Mouse (Mus musculus) small intestine, adult 2 months (tissue): Measurements from ENCODE around the gene Mfap5. TPM values are rescaled to one million over a fixed set of nuclear protein-coding genes. Genes with fewer than 3 reads are reported as not detected.
"Not testable (repeated sequence)": the region's sequence is repeated elsewhere in the genome, so short reads cannot be mapped to it uniquely, and the experiment has no call there.

Experiments
- H3K27ac ChIP-seq: fragments of 200-500 bp; 2 replicates; pipeline ENCODE4 v1.5.1; 2012; ENCODE audit warnings: low read depth, low read length, control low read depth, inconsistent platforms; ENCODE audit not compliant: insufficient read depth
- H3K27me3 ChIP-seq: fragments of 200-500 bp; 2 replicates; pipeline ENCODE4 v1.6.1; 2012; ENCODE audit warnings: mild to moderate bottlenecking, moderate library complexity, low read length, inconsistent platforms; ENCODE audit not compliant: control insufficient read depth, insufficient read depth
- H3K36me3 ChIP-seq: fragments of 200-500 bp; 2 replicates; pipeline ENCODE4 v1.6.1; 2012; ENCODE audit warnings: mild to moderate bottlenecking, low read length, control low read depth, inconsistent platforms; ENCODE audit not compliant: control insufficient read depth, insufficient read depth
- H3K4me1 ChIP-seq: fragments of 200-500 bp; 2 replicates; pipeline ENCODE4 v1.6.1; 2012; ENCODE audit warnings: low read length, inconsistent platforms, mixed read lengths; ENCODE audit not compliant: control insufficient read depth, insufficient read depth, insufficient read length
- H3K4me3 ChIP-seq: fragments of 200-500 bp; 2 replicates; pipeline ENCODE4 v1.5.1; 2012; ENCODE audit warnings: low read depth, mild to moderate bottlenecking, control low read depth, inconsistent platforms, low read length, moderate library complexity
- CTCF ChIP-seq: fragments of 200-500 bp; IDR thresholded peaks from 2 replicates; pipeline ENCODE4 v1.5.1; 2012; ENCODE audit warnings: low read depth, mild to moderate bottlenecking, control low read depth, inconsistent platforms, low read length, moderate library complexity, mixed read lengths; ENCODE audit not compliant: insufficient replicate concordance, insufficient read length; ENCODE audit errors: extremely low read depth
- POLR2A ChIP-seq: fragments of 200-500 bp; IDR thresholded peaks from 2 replicates; pipeline ENCODE4 v1.6.1; 2012; ENCODE audit warnings: low read depth, mild to moderate bottlenecking, control low read depth, inconsistent platforms, low read length, moderate library complexity
- WGBS: fragments of 180-500 bp; shearing (Covaris S2); methylation state at CpG from one replicate; pipeline ENCODE4 v1.1.7; 2018; 5-methylcytosine and 5-hydroxymethylcytosine counted together
- polyA plus RNA-seq: library from polyadenylated mRNA; depleted of rRNA; stranded (reverse); fragments of >200 nt; gene quantifications from 2 replicates; pipeline ENCODE4 v1.2.3, GENCODE M21; 2012

Gene Mfap5
- polyA plus RNA-seq, 1 experiment: 1.7 TPM

DNA sequence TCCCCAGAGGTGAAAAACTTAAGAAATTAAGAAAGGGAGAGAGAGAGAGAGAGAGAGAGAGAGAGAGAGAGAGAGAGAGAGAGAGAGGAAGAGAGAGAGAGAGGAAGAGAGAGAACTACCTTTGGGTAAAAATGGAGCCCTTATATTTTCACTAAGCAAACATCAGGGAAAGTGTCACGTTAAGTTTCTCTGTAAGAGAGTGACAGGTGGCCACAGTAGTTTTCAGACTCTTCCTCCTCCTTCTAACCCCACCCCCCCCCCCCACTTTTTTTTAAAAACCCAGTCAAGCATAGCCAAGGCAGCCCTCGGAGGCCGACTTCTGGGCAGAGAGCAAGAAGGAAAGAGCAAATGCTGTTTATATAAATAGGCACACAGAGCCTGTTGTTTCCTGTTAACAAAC lies 28.4 kb downstream of the Mfap5 start:
- WGBS: 25% methylated on average over 3 of the region's 3 CpGs
- Histone ChIP-seq H3K27me3 (no peaks in the 10 kb centered on the region), H3K4me1 (no peaks in the 10 kb centered on the region), H3K36me3 (no peaks in the 10 kb centered on the region), H3K27ac (no peak overlapping the region), H3K4me3 (no peak overlapping the region)
- TF ChIP-seq CTCF (no peak), POLR2A (no peak)

DNA sequence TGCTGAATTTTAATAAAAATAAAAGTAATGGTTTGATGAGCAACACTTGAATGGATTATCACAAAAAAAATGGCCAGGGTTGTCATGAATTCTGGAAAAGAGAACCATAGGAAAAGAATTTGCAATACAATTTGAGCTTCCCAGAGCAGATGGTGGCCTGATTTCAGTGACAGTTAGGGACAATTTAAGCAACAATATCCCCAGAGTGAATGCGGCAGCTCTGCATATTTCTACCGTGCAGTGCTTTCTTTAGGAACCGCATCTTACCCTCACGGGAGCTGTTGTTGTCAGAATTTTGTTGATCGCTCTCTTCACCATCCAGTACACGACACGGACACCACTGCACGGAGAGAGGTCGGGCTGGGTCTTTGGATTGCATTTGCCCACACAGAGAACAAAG lies 33.9 kb downstream of the Mfap5 start:
- TF ChIP-seq CTCF: no peak
- TF ChIP-seq POLR2A: no peak
- Histone ChIP-seq H3K4me1 (no peaks in the 10 kb centered on the region), H3K4me3 (no peak overlapping the region), H3K27ac (no peak overlapping the region), H3K27me3 (peaks cover 2% of the 10 kb centered on the region; the same call in 1 of the 2 replicates), H3K36me3 (no peaks in the 10 kb centered on the region)
- WGBS: 90% methylated on average over 9 of the region's 9 CpGs

DNA sequence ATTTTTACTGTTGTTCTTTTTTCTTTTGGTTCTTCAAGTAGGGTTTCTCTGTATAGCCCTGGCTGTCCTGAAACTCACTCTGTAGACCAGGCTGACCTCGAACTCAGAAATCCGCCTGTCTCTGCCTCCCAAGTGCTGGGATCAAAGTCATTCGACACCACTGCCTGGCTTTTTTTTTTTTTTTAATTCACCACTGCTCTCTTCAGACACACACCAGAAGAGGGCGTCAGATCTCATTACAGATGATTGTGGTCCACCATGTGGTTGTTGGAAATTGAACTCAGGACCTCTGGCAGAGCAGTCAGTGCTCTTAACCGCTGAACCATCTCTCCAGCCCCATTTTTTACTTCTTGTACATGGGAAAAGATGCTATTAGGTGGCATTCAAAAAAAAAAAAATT lies 36.8 kb downstream of the Mfap5 start:
- H3K36me3 ChIP-seq, H3K4me1 ChIP-seq, H3K27me3 ChIP-seq, H3K27ac ChIP-seq, H3K4me3 ChIP-seq: not testable (repeated sequence)
- WGBS: 71% methylated on average over 5 of the region's 5 CpGs

DNA sequence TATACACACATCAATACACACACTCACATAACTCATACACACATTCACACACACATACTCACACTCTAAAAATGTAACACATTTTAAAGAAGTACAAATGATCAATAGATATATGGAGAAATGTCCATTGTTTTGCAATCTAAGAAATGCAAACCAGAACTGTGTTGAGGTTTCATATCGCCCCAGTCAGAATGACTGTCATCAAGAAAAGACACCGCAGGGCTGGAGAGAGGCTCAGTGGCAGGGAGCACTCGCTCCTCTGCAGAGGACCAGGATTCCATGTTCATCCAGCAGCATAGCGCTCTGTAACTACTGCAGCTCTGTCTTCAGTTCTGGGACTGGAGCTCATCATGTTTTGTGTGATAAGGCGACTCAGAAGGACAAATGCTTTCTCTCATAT lies 37.9 kb downstream of the Mfap5 start:
- TF ChIP-seq POLR2A (no peak), CTCF (no peak)
- WGBS: 73% methylated on average over 5 of the region's 5 CpGs
- H3K27me3 ChIP-seq: peaks cover 2% of the 10 kb centered on the region; the same call in 1 of the 2 replicates
- no peaks in the 10 kb centered on the region for H3K36me3 ChIP-seq
- no peaks in the 10 kb centered on the region for H3K4me1 ChIP-seq
- H3K4me3 ChIP-seq: no peak overlapping the region
- H3K27ac ChIP-seq: no peak overlapping the region

DNA sequence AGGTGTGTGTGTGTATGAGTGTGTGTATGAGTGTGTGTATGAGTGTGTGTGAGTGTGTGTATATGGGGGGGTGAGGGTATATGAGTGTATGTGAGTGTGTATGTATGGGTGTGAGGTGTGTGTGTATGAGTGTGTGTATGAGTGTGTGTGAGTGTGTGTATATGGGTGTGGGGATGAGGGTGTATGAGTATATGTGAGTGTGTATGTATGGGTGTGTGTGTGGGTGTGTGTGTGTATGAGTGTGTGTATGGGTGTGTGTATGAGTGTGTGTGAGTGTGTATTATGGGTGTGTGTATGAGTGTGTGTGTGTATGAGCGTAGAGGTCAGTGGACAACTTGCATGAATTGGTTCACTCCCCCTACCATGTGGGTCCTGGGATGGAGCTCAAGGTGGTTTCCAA lies 39.0 kb downstream of the Mfap5 start:
- WGBS: 86% methylated on average over 1 of the region's 1 CpGs
- peaks cover 2% of the 10 kb centered on the region; the same call in 1 of the 2 replicates for H3K27me3 ChIP-seq
- no peak overlapping the region for H3K27ac ChIP-seq
- H3K4me1 ChIP-seq: no peaks in the 10 kb centered on the region
- H3K4me3 ChIP-seq: no peak overlapping the region
- TF ChIP-seq CTCF: no peak
- TF ChIP-seq POLR2A: no peak
- no peaks in the 10 kb centered on the region for H3K36me3 ChIP-seq

DNA sequence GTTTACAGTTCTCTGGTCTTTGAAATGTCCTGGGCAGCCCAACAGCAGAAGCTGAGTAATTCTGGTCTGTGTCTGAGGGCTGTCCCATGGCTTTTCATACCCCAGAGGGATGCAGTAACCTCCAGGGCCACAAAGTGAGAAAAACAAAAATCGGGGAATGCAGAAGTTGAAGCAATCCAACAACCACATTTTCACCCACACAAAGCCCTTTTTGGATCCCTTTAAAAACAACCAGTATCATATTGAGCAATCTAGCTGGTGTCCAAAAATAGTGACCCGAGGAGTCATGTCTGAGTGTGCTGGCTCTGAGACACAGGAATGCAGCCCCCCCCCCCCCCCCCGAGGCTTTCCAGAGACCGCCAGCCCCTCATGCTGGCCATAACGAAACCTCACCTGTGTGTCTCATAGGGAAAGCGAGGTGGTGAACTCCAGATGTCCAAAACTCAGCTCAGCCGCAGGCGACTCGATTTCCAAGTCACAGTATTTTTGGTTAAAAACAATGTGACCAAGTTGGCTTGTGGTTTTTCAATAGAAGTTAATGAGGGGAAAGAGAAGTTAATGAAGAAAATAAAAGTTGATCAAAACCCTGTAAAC lies 39.7 kb downstream of the Mfap5 start:
- Histone ChIP-seq H3K27me3 (peaks cover 2% of the 10 kb centered on the region; the same call in 1 of the 2 replicates), H3K36me3 (no peaks in the 10 kb centered on the region), H3K4me3 (no peak overlapping the region), H3K4me1 (no peaks in the 10 kb centered on the region), H3K27ac (no peak overlapping the region)
- WGBS: 72% methylated on average over 9 of the region's 9 CpGs
- no peak for TF ChIP-seq POLR2A
- no peak for TF ChIP-seq CTCF

DNA sequence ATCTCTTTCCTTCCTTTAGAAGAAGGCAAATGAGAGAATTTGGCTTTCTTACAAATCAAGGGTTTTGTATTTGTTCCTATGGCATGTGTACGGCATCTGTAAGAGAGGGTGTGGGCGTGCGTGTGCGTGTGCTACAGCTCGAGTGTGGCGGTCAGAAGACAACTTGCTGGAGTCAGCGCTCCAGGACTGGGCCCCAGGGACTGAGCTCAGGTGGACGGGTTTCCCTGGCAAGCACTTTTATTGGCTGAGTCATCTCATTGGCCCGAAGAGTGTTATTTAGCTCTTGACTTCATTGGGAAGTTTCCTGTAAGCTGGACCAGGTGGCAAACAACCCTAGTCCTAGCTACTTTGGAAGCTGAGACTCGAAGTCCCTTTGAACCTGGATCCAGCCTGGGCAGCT lies 40.3 kb downstream of the Mfap5 start:
- H3K4me1 ChIP-seq: no peaks in the 10 kb centered on the region
- no peak overlapping the region for H3K27ac ChIP-seq
- 60% methylated on average over 10 of the region's 10 CpGs for WGBS
- no peak for TF ChIP-seq POLR2A
- TF ChIP-seq CTCF: no peak
- H3K4me3 ChIP-seq: no peak overlapping the region
- H3K36me3 ChIP-seq: no peaks in the 10 kb centered on the region
- no peaks in the 10 kb centered on the region for H3K27me3 ChIP-seq

DNA sequence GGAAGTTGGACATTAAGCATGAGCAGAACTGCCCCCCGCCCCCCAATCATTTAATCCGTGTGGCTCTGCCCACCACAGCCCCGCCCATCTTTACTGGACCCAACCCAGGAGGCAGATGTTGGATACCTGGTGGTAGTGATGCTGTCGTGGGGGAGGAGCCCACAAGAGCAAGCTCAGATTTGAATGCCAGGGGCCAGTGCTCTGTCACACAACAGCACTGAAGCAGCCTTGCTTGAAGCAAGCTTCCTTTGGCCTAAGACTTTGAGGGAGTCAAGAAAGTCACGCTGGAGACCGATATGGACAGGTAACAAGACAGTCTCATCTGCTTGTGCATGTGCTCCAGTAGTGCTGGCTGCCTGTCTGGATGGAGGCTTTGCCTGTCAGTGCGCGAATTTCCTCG lies 48.0 kb downstream of the Mfap5 start, which contains the start of gene Aicda:
Aicda (plus strand) TSS at position 196 of the 400 bp plus-strand sequence.
- Histone ChIP-seq H3K27me3 (no peaks in the 10 kb centered on the region), H3K4me3 (no peak within 1 kb of the TSS), H3K36me3 (no peaks in the 10 kb centered on the region), H3K4me1 (no peaks in the 10 kb centered on the region), H3K27ac (no peak within 1 kb of the TSS)
- WGBS: 55% methylated on average over 9 of the region's 9 CpGs
- TF ChIP-seq POLR2A (no peak), CTCF (no peak)
